Mouse (Mus musculus) spleen, adult 18-20 months (tissue): Measurements from ENCODE around the gene Rasl12.

Source experiments
- DNase-seq, 2 experiments: peaks; one replicate each; pipeline ENCODE4 v3.0.0; 2022; ENCODE audit warnings: mixed read lengths in 2 of 2

Rasl12 gene

DNA sequence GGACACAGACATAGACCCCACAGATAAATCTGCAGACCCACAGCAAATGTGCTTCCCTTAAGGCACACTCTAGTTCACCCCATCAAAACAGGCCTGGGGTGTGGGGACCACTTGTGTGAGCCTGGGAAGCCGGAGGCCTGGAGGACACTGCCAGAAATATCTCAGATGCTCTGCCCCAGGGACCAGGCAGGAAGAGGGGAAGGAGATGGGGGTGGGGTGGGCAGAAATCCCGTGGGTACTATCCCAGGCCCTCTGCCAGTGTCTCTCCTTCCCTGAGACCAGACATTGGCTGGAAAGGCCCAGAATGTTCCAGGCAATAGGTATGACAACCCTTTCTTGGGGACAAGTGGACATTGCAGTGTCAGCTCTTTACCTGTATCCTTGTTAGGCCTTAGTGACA is 4.7 kb upstream of the Rasl12 start:
- DNase-seq = no peak

DNA sequence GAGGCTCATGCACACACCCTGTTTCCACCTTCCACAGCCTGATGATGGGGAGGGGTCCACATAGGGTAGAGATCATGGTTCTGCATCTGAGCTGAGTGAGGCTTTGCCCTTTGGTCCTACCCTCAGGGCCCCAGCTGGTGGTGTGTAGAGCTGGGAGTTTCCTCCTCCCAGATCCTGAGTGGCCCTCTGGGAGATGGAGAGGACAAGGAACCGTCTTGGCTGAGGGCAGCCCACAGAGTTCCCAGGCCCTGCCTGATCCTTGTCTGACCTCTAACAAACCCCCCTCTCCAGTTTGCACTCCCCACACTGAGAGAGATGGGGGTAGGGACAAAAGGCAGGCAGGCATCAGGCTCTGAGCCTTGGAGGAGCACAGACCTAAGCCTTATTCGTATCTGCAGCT is 3.9 kb upstream of the Rasl12 start:
- no peak for DNase-seq

DNA sequence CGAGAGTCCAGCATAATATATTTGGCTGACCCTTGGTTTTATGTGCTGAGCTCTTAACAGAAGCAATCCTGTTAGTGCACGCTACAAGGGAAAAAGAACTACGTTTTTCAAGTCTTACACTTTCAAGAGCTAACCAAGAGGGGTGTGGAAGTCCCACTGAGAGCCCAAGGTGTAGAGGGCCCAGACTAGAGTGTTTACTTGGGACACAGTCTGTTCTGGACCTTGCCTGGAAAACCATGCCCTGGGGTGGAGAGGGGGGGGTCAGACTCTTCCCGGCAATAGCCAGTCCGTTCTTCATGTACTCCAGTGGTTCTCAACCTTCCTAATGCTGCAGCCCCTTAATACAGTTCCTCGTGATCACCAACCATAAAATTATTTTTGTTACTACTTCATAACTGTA is 1.6 kb downstream of the Rasl12 start:
- DNase-seq = no peak

DNA sequence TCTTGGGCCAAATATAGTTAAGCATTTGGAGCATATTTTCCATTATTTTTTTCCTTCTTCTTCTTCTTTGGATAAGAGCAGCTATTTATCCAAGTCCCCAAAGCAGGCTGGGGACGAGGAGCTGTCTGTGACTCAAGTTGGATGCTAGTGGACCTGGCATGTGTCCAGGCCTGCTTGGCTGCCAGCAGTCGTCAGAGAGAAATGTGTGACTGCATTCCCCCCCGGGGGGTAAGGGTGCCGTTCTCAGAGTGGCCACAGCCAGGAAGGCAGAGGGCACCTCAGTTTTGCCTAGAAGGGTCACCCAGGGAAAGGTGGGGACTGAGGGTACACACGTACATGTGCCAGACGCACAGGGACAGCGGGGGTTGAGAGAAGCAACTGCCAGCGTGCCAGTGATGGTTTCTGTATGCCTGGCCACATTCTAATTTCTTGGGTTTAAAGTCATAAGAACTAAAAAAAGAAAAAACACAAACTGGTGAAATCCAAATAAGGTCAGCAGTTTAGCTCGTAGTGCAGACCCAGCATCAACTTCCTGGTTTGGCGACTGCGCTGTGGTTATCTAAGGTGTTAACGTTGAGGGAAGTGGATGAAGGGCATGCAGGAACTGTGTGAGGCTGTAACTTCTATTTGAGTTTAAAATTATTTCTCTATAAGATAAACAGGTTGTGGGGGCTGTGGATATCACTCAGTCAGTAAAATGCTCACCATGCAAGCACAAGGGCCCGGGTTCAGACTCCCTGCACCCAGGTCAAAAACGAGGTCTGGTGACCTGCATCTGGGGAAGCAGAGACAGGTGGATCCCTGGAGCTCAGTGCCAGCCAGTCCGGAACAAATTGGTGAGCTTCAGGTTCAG is 6.3 kb downstream of the Rasl12 start:
- peak in 1 of 2 experiments; percentile 11 for DNase-seq

DNA sequence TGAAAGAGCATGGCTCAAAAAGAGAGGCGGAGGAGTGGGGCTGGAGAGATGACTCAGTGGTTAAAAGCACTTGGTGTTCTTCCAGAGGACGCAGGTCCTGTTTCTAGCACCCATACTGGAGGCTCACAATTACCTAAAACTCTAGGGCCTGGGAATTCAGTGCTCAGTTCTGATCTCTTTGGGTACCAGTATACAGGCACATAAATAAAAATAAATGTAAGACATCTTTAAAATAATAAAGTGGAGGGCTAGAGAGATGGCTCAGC is 6.8 kb downstream of the Rasl12 start:
- no peak for DNase-seq

DNA sequence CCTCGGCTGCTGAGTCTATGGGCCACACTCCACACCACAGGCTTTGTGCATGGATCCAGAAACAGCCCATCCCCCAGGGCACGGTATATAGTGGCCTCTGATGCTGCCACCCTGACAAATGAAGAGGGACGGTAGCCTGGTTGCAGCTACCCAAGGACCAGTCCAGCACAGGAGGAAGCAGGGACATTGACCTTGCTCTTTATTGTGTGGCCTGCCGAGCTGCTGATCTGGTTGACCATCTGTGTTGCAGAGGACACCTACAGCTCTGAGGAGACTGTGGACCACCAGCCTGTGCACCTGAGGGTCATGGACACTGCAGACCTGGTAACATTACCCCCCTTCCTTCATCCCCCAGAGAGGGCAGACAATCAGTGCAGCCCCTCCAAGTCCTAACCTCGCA is 9.0 kb downstream of the Rasl12 start:
- DNase-seq = no peak

DNA sequence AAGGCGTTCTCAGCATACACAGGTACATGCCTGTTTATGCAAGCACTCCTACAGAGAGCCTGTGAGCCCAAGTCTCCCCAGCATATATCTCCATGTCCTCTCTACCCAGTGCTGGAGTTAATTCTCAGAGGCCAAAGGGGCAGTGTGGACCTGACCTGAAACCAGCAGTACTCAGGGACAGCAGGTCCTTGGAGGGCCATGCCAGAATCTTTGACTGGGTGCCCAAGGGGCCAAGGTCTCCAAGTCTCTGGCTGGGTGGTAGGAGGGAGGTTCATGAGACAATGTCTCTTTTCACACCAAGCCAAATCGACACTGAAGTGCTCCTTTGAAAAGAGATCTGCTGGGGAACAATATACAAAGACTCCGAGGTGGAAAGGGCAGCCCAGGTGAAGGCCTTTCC is 9.6 kb downstream of the Rasl12 start:
- DNase-seq = no peak

DNA sequence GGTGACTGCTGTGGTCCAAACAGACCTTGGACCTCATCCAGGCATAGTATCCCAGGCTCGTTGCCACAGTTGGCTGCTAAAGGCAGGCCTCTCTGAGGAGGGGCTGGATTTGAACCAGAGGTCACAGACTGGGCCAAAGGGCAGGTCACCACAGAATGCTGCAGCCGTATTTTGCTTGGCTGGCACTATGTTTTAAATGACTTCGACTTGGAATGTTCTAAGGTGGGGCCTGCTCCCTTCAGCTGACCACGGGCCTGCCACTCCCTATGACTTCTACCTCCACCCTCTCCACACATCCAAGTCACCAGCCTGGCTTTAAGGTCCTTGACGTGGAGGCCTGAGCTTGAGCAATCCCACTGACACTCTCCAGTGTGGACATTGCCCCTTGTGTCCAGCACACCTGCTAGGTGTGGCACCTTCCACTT is 10.6 kb downstream of the Rasl12 start:
- no peak for DNase-seq

DNA sequence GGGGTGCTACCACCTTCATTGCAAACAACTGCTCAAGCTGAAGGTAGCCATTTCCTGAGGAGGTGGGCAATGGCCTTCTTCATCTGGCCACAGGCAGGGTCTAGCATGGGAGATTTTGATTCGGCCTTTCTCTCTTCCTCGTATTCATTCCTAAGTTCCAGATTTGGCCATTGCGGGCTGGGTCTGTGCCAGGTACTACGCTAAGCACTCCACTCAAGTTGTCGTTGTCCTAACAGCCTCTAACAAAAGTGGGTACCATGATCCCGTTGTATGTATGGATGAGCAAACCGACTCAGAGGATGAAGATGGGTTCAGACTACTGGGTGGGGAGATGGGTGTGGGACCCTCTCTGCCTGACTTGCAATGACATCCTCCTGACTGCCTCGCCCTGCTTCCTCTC is 12.1 kb downstream of the Rasl12 start:
- DNase-seq = no peak

DNA sequence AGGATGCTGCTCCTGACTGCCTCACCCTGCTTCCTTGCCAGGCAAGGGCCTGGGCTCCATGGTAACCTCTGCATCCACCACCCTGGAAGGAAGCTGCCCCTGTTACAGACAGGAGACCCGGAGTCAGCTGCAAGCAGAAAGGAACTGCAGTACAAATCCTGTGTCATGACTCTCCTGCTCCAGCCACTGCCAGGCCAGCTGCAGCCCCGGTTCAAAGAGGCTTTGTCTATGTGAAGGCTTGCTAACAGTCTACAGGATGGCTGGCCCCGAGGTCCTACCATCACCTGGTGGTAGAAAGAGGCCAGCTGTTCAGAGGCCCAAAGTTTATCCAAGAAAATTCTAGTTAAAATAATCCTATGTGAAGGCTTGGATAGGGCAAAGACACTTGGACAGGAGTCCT is 13.0 kb downstream of the Rasl12 start:
- no peak for DNase-seq

DNA sequence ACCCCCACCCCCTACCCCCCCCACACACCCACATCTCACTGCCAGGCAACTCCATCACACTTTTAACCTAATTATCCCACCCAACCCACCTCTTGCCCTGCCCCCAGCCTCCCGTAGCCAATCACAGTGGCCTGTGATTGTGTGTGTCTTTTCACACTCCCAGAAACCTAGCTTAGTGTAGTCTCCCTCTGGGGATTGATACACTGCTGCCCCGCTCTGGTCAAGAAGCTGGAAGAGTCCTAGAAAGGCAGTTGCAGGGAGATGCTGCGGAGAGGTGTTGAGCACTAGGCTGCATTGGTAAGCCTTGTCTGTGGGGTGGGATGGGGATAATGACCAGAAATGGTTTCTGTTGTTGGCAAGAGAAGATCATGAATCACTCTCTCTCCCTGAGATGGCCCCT is 19.4 kb downstream of the Rasl12 start:
- no peak for DNase-seq

DNA sequence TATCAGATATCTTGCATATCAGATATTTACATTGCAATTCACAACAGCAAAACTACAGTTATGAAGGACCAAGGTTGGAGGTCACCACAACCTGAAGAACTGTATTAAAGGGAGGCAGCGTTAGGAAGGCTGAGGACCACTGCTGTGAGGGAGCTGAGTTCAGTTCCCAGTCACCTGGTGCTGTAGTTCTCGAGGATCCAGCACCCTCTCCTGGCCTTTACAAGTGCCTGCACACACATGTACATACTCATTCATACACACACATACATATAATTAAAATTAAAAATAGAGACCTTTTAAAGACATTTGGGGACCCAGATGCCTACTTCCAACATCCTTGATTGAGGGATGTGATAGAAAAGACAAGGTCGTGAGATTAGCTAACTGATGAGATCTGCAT is 21.3 kb downstream of the Rasl12 start:
- DNase-seq = no peak

DNA sequence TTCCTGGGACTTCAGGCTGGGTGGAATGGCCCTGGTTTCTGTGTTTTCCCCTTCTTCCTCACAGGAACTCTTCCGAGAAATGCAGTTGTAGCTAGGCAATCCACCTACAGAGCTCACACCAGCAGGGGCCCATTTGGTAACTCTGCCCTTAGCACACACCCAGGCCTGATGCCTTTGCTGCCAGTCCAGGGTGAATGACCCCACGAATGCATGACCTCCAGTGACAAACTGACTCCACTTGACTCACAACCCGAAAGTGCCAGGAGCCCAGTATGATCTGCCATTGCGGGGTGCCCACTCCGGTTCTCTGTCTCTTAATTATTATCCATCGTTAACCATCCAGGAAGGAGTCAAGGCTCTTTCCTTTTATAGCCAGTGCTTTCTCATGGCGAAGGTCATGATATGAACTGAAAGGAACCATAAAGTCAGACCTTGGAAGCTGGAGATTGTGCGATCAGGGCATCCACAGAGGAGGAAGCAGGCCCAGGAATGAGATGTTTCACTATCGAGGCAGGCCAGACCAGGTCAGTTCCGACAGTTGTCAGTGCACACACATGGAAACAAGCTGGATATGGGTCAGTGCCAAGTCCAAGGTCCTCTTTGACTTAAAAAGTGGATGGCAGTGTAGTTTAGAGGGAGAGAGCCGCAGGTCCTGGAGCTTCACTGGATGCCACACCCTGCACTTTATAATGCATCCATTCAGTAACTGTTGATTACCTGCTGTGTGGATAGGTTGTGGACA is 24.6 kb downstream of the Rasl12 start, which contains the start of gene Slc51b:
Gene Slc51b, minus strand, starts transcription at position 196 of the 742 bp plus-strand sequence.
- no peak for DNase-seq

DNA sequence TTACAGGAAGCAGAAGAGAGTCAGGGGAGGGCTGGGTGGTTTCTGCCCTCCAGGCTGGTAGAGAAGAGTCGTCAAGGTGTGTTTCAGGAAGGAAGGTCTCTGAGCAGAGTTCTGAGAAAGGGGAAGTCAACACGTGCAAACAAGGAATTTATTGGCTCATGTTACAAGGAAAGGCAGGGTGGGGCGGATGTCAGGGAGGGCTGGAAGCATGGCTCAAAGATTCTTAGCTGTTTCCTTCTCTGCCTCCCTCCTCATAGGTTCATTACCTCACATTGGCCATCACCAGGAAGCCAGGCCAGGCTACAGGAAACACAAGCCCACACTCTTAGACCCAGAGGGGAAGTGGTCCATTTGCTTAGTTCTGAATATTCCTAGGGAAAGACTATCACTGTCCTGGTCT is 26.1 kb downstream of the Rasl12 start:
- DNase-seq = no peak

DNA sequence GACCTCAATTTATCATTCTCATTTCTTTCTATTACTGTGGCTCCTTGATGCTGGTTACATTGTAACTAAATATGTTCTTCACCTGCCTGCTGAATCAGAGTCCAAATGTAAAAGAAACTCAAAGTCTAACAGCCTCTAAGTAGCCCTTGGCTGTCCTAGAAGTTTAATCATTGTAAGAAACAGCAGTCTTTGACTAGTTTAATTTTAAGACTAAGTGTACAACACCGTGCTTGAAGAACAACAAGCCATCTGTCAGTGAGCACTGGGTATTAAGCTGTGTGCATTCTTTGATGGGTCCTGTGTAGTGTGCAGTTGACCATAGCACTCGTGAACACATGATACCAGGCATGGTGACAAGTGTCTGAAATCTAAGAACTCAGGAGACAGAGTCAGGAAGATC is 29.2 kb downstream of the Rasl12 start:
- no peak for DNase-seq

DNA sequence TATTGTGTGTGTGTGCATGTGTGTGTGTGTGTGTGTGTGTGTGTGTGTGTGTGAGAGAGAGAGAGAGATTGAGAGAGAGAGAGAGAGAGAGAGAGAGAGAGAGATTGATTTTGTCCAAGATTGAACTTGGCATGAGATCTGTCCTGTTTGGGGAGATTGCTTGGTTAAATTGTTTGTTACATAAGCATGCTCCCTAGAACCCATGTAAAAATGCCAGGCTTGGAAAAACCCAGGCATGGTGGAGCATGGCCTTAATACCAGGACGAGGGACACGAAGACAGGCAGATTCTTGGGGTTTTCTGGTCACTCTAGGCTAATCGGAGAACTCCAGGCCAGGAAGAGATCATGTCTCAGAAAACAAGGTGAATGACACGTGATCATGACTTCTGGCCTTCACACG is 29.7 kb downstream of the Rasl12 start:
- no peak for DNase-seq

DNA sequence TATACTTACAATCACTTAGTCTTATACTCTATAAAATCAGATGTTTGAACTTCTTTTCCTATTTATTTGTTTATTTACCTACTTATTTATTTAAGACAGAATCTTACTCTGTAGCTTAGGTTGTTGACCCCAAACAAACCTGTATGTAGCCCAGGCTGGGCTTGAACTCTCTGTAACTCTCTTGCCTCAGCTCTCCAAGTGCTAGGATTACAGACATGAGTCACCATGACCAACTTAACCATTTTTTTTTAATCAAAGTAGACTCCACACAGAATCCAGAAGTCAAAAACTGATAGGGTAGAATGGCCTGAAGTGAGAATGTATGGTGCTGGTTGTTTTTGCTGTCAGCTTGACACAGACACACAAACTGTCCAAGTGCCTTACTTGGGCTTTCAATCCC is 32.1 kb downstream of the Rasl12 start:
- DNase-seq = no peak

DNA sequence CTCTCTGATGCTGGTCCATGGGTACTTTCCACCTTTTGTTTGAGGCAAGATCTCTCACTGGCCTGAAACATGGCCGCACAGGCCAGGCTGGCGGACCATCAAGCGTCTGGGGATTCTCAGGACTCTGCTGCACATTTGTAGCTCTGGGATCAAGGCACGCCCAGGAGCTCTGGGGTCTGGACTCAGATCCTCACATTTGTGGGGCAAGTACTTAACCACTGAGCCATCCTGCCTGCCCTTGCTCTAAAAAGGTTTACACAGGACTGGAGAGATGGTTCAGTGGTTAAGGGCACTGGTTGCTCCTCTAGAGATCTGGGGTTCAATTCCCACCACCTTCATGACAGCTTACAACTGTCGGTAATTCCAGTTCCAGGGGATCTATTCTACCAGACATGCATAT is 32.6 kb downstream of the Rasl12 start:
- DNase-seq = no peak

DNA sequence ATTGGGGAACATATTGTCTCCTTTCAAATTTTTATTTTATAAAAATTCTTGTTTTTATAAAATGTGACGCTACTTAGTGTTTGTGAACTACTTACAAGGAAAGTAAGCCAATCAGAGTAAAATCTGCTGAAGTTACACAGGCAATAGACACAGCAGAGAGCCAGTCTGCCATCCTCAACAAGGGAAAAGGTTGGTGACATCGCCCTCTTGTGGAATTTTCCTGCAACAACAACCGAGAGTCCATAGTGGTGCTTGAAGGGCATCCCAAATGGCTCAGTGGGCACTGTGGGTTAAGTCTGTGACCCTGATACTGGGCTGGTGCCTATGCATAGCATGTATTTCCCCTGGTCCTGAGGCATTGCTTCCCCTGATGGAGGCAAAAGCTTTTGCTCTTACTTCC is 33.9 kb downstream of the Rasl12 start:
- peak; percentile 47 to 75 for DNase-seq

DNA sequence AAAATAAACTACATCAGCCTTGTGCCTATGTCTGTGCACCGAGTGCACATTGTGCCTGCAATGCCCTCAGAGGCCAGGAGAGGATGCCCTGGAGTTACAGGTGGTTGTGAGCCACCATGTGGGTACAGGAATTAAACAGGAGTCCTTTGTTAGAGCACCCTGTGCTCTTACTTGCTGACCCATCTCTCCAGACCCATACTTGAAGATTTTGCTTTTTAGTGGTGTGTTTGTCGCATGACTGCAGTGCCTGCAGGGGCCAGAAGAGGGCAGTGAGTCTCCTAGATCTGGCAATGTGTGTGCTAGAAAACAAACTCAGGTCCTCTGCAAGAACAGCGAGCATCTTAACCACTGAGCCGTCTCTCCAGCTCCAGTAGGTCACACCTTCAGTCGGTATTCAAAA is 35.8 kb downstream of the Rasl12 start:
- peak; percentile 12 to 45 for DNase-seq

DNA sequence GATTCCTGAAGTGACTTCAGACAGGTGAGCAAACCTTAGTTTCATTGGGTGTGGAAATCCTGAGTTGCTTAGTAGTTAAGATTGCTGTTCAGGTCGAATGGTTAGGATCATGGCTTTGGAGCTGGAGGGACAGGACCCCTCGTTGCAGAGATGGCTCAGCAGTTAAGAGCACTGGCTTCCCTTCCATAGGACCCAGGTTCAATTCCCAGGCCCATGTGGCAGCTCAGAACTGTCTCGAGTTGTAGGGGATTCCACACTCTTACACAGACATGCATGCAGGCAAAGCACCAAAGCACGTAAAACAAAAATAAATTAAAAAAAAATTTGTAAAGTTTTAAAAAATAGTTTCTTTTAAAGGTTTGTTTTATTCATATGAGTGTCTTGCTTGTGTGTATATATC is 36.9 kb downstream of the Rasl12 start:
- DNase-seq = no peak

DNA sequence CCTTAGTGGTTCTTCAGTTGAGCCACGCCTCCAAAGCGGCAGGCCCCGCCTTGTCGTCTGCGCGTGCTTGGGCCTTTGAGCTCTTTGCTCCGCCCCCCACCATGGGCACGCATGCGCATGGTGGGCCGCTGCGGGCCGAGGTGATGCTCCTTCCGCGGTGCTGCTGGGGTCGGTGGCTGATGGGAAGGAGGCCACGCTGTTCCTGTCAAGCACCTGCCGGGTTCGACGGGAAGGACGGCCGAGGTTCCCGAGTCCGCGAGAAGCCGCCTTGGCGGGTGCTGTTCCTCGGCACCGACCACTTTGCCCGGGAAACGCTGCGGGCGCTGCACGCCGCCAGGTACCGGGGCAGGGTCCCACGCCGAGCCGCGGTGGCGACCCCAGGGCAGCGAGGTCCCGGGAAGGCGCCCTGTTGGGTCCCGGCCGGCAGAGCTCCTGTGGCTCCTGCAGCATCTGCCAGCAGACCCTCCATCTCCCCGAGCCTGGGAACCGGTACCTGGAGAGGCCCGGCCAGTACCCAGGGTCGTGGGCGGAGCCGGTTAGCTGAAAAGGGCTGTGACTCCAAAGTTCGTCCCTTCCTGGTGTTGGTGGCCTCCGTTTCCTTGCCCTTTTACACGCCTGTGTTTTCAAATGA is 37.5 kb downstream of the Rasl12 start, which contains the start of gene Mtfmt:
Gene Mtfmt, plus strand, starts transcription at position 112 of the 631 bp plus-strand sequence.
- DNase-seq = peak; percentile 92 to 98

DNA sequence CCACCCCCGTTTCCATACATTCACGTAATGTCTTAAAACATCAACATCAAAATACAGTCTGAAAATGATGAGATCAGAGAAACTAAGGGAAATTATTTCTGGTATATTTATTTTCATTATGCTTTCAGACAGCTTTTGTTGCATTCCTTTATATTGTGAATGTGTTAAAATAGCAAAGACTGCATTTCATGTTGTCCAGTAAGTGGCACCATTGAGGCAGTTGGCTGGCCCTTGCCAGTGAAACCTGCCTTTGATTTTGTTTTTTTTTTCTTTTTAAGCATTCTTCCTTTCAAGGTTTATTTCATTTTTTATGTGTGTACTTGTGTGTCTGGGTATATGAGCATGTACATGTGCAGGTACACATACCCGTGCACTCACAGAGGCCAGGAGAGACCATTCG is 46.4 kb downstream of the Rasl12 start:
- DNase-seq = no peak

DNA sequence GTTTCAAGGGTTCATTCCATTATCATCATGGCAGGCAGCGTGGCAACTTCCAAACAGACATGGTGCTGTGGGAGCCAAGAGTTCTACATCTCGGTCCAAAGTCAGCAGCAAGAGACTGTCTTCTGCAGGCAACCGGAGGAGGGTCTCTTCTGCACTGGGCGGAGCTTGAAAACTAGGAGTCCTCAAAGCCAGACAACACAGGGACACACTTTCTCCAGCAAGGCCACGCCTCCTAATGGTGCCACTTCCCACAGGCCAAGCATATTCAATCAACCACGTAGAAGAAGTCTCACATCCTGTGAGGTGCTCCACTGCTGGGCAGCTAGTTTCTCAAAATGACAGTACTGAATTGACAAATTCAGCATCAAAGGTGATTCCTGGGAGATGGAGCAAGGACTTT is 49.6 kb downstream of the Rasl12 start:
- DNase-seq = no peak
